Mouse (Mus musculus) olfactory bulb, adult 2 months (tissue): ENCODE data around the gene Sumf1.

Source experiments
- CTCF ChIP-seq: fragments of 200-500 bp; IDR thresholded peaks from 2 replicates; pipeline ENCODE4 v1.5.1; 2012; ENCODE audit warnings: low read depth, mild to moderate bottlenecking, low read length, moderate library complexity; ENCODE audit not compliant: insufficient read depth
- POLR2A ChIP-seq: fragments of 200-500 bp; IDR thresholded peaks from 2 replicates; pipeline ENCODE4 v1.6.1; 2012; ENCODE audit warnings: mild to moderate bottlenecking, low read depth, low read length, moderate library complexity; ENCODE audit not compliant: insufficient read depth

DNA sequence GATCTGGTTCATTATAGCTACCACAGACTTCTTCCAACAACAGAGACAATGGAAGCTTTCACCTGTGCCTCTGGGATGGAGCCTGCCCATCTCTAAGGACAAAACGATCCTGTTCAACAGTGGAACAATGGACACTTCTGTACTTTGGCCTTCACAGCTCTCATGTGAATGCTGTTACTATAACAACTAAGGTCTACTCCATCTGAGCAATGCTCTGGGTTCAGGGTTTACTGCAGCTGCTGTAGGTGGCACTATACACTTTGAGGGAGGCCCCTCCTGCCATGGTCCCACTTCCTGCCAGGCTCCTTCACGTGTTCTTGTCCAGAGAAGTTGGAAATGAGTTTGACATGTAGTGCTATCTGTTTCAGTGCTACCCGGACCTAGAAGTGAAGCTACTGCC, 36.9 kb downstream of the Sumf1 start:
- TF ChIP-seq POLR2A (no peak), CTCF (no peak)
